Mouse (Mus musculus): ENCODE measurements around the gene Itgb2l. TPM values are rescaled to one million over a fixed set of nuclear protein-coding genes. Genes with fewer than 3 reads are reported as not detected.

The Itgb2l gene
- polyA plus RNA-seq, 1 experiment: not detected

DNA sequence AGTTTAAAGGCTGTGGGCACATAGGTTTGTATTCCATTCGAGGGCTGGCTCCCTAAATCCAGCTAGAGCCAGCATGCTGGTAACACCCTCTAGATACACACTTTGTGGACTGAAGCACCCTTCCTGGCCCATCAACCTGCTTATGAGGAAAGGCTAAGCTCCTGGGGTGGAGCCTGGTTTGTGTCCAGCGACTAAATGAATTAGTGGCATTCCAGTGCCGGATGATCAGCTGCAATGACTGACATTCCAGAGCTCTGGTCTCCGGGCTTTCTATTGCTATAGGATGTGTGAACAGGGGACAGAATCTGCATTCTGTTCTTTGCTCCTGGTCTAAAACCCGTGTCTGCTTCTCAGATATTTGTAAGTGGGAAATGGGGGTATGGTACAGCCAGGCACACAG, 28.9 kb upstream of the Itgb2l start:
- no peaks in the 10 kb centered on the region for H3K4me1 ChIP-seq (ENCODE audit: control insufficient read depth, insufficient read depth, low read length)
- no peak overlapping the region for H3K27ac ChIP-seq (ENCODE audit: insufficient read depth, low read depth, low read length)
- H3K4me3 ChIP-seq (ENCODE audit: insufficient read depth, low read depth, low read length): no peak overlapping the region
- no peak for TF ChIP-seq CTCF (conservative IDR thresholded peaks at IDR 0.05; ENCODE audit: insufficient read depth, insufficient read length, low read depth, low read length)
- TF ChIP-seq POLR2A (IDR thresholded peaks at IDR 0.05; ENCODE audit: low read depth, low read length): no peak
- peak; percentile 12 for DNase-seq
- WGBS: 20% methylated on average over 5 of the region's 5 CpGs
- no peaks in the 10 kb centered on the region for H3K36me3 ChIP-seq (ENCODE audit: control insufficient read depth, insufficient read depth, low read length)
- no peaks in the 10 kb centered on the region for H3K27me3 ChIP-seq (replicated peaks; ENCODE audit: control insufficient read depth, insufficient read depth, low read length)

DNA sequence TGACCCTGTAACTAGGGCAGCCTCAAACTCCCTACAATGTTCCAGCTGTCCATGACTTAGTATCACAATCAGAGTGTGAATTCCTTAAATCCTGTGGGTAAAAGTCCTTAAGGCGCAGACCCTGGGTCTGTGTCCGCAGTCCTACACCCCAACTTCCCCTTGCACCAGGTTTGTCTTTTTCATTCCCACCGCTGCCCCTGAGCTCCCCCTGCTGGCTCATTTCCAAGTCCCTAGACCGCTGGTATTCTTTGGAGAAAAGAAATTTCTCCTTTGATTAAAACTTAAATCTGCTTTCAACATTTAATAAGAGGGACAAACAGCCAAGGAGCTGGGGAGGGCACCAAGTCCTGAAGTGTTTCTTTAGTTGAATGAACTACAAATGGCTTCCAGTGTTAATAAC, 26.2 kb upstream of the Itgb2l start:
- TF ChIP-seq POLR2A (IDR thresholded peaks at IDR 0.05; ENCODE audit: low read depth, low read length) (no peak), CTCF (conservative IDR thresholded peaks at IDR 0.05; ENCODE audit: insufficient read depth, insufficient read length, low read depth, low read length) (no peak)
- WGBS: 49% methylated on average over 4 of the region's 4 CpGs
- H3K4me1 ChIP-seq (ENCODE audit: control insufficient read depth, insufficient read depth, low read length): no peaks in the 10 kb centered on the region
- H3K36me3 ChIP-seq (ENCODE audit: control insufficient read depth, insufficient read depth, low read length): no peaks in the 10 kb centered on the region
- no peak for DNase-seq
- no peak overlapping the region for H3K27ac ChIP-seq (ENCODE audit: insufficient read depth, low read depth, low read length)
- H3K4me3 ChIP-seq (ENCODE audit: insufficient read depth, low read depth, low read length): no peak overlapping the region
- H3K27me3 ChIP-seq (replicated peaks; ENCODE audit: control insufficient read depth, insufficient read depth, low read length): no peaks in the 10 kb centered on the region

DNA sequence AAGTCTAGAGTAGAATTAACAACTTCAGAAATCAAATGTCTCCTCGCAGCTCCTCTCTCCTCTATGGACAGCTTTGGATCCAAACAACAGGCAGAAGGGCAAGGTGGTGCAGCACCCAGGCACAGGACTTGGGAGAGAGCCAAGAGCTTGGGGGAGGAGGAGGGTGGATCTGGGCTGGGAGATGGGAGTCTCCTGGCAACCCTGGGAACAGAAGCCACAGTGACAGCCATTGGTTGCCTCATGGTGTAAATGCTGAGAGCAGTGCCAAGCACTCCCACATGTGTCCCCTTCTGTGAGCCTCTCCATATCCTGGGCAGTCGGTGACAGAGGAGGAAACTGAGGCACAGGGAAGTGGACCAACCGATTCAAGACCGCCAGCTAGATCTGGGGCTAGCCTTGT, 25.3 kb upstream of the Itgb2l start:
- H3K36me3 ChIP-seq (ENCODE audit: control insufficient read depth, insufficient read depth, low read length): no peaks in the 10 kb centered on the region
- no peak overlapping the region for H3K4me3 ChIP-seq (ENCODE audit: insufficient read depth, low read depth, low read length)
- no peaks in the 10 kb centered on the region for H3K4me1 ChIP-seq (ENCODE audit: control insufficient read depth, insufficient read depth, low read length)
- H3K27me3 ChIP-seq (replicated peaks; ENCODE audit: control insufficient read depth, insufficient read depth, low read length): no peaks in the 10 kb centered on the region
- TF ChIP-seq POLR2A (IDR thresholded peaks at IDR 0.05; ENCODE audit: low read depth, low read length) (no peak), CTCF (conservative IDR thresholded peaks at IDR 0.05; ENCODE audit: insufficient read depth, insufficient read length, low read depth, low read length) (no peak)
- DNase-seq: peak; percentile 23
- no peak overlapping the region for H3K27ac ChIP-seq (ENCODE audit: insufficient read depth, low read depth, low read length)
- 57% methylated on average over 4 of the region's 4 CpGs for WGBS

DNA sequence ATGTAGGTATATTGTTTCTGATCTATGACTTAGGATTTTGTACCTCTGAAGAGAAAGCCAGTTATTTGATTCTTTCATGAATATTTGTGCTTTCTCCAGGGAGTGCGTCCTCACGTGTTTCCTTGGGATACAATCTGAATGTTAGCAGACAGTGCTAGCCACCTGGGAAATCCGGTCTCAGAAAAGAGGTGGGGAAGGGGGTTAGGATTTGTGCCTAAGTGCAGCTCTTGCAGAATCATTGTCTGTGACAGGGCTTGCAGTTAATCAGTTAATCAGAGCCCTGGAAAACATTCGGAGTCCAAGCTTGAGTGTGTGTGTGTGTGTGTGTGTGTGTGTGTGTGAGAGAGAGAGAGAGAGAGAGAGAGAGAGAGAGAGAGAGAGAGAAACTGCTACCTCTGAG, 24.6 kb upstream of the Itgb2l start:
- Histone ChIP-seq H3K36me3 (ENCODE audit: control insufficient read depth, insufficient read depth, low read length) (no peaks in the 10 kb centered on the region), H3K27me3 (replicated peaks; ENCODE audit: control insufficient read depth, insufficient read depth, low read length) (no peaks in the 10 kb centered on the region), H3K4me3 (ENCODE audit: insufficient read depth, low read depth, low read length) (no peak overlapping the region), H3K4me1 (ENCODE audit: control insufficient read depth, insufficient read depth, low read length) (no peaks in the 10 kb centered on the region), H3K27ac (ENCODE audit: insufficient read depth, low read depth, low read length) (no peak overlapping the region)
- no peak for DNase-seq
- TF ChIP-seq POLR2A (IDR thresholded peaks at IDR 0.05; ENCODE audit: low read depth, low read length): no peak
- 31% methylated on average over 4 of the region's 4 CpGs for WGBS

DNA sequence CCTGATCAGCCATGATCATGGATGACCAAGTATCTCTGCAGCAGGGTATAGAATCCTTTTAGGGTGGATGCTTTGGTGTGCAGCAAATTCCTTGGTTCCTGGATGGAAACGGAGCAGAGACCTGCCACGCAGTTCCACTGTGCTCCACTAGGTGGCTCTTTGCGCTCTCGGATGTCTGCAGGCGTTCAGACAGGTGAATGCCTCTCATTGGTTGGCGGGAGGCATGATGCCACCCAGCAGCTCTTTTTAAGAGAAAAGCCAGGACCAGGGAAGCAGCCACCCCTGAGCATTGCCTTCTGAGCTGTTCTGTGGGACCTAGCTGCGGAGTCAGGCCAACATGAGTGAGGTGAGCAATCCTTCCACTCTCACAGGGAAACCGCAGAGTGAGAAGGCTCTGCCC, 24.0 kb upstream of the Itgb2l start, which contains the start of gene Pcp4:
Pcp4 (plus strand) TSS at position 162 of the 400 bp plus-strand sequence.
- no peak within 1 kb of the TSS for H3K4me3 ChIP-seq (ENCODE audit: insufficient read depth, low read depth, low read length)

DNA sequence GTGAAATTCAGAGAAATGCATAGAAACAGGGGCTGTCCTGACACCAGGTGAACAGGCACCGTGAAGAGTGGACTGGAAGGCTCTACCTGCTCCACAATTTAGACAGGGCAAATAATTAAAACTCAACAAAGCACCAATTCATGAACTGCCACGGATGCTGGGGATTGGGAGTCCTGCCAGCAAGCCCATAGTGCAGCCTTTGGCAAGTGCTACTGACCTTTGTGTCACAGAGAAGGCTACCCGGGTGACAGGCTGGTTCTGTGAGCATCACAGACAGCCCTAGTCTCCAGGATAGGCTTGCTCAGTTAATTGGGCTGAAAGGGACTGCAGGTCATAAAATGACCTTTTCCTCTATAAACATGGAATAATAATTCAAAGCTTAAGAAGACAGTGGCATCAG, 17.4 kb upstream of the Itgb2l start:
- 53% methylated on average over 3 of the region's 3 CpGs for WGBS
- TF ChIP-seq POLR2A (IDR thresholded peaks at IDR 0.05; ENCODE audit: low read depth, low read length): no peak
- TF ChIP-seq CTCF (conservative IDR thresholded peaks at IDR 0.05; ENCODE audit: insufficient read depth, insufficient read length, low read depth, low read length): no peak
- Histone ChIP-seq H3K27ac (ENCODE audit: insufficient read depth, low read depth, low read length) (no peak overlapping the region), H3K4me3 (ENCODE audit: insufficient read depth, low read depth, low read length) (no peak overlapping the region), H3K4me1 (ENCODE audit: control insufficient read depth, insufficient read depth, low read length) (no peaks in the 10 kb centered on the region), H3K36me3 (ENCODE audit: control insufficient read depth, insufficient read depth, low read length) (no peaks in the 10 kb centered on the region), H3K27me3 (replicated peaks; ENCODE audit: control insufficient read depth, insufficient read depth, low read length) (no peaks in the 10 kb centered on the region)
- DNase-seq: no peak

More for the DNA sequence above, 24.0 kb upstream of the Itgb2l start, which contains the start of gene Pcp4:
- WGBS: 9% methylated on average over 8 of the region's 8 CpGs
- TF ChIP-seq CTCF (conservative IDR thresholded peaks at IDR 0.05; ENCODE audit: insufficient read depth, insufficient read length, low read depth, low read length): peak; percentile 92
- no peak for TF ChIP-seq POLR2A (IDR thresholded peaks at IDR 0.05; ENCODE audit: low read depth, low read length)
- peak; percentile 76 for DNase-seq
- Histone ChIP-seq H3K4me1 (ENCODE audit: control insufficient read depth, insufficient read depth, low read length) (no peaks in the 10 kb centered on the region), H3K27me3 (replicated peaks; ENCODE audit: control insufficient read depth, insufficient read depth, low read length) (no peaks in the 10 kb centered on the region), H3K36me3 (ENCODE audit: control insufficient read depth, insufficient read depth, low read length) (no peaks in the 10 kb centered on the region), H3K27ac (ENCODE audit: insufficient read depth, low read depth, low read length) (no peak within 1 kb of the TSS)

DNA sequence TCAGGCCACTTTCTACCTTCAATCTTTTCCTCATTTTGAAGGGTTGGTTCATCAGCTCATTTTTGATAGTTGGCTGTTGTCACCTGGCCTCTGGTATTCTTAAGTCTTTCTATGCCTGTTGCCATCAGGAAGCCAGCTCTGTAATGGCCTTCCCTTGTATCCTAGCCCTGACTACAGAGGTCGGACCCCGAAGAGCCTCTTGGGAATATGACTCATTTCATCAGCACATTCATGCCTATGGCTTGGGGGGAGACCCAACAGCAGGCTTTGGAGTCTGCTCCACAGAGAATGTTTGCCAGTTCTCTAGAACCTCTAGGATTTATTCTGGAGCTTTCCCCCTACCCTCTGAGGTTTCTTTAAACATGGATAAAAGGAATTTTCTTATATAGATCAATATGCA, 15.9 kb upstream of the Itgb2l start:
- no peak overlapping the region for H3K4me3 ChIP-seq (ENCODE audit: insufficient read depth, low read depth, low read length)
- WGBS: 80% methylated on average over 2 of the region's 2 CpGs
- TF ChIP-seq POLR2A (IDR thresholded peaks at IDR 0.05; ENCODE audit: low read depth, low read length) (no peak), CTCF (conservative IDR thresholded peaks at IDR 0.05; ENCODE audit: insufficient read depth, insufficient read length, low read depth, low read length) (no peak)
- DNase-seq: no peak
- no peaks in the 10 kb centered on the region for H3K4me1 ChIP-seq (ENCODE audit: control insufficient read depth, insufficient read depth, low read length)
- H3K36me3 ChIP-seq (ENCODE audit: control insufficient read depth, insufficient read depth, low read length): no peaks in the 10 kb centered on the region
- H3K27ac ChIP-seq (ENCODE audit: insufficient read depth, low read depth, low read length): no peak overlapping the region
- no peaks in the 10 kb centered on the region for H3K27me3 ChIP-seq (replicated peaks; ENCODE audit: control insufficient read depth, insufficient read depth, low read length)

DNA sequence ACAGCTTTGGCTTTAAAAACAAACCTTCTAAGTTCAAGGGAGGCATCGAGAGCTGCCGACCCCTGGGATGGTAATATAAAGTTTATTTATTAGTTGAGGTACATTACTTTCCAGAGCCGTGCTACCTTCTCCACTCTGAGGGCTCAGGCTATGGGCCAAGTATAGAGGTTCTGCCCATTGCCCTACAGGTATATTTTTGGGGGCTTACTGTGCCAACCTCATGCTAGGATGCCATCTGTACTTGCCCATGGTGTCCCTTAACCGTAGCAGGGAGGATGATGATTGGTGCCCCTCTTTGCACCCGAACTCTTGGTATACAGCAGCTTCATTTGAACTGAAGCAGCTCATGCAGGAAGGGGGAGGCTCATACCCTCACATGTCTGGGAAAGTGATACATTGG, 14.2 kb upstream of the Itgb2l start:
- TF ChIP-seq CTCF (conservative IDR thresholded peaks at IDR 0.05; ENCODE audit: insufficient read depth, insufficient read length, low read depth, low read length): no peak
- TF ChIP-seq POLR2A (IDR thresholded peaks at IDR 0.05; ENCODE audit: low read depth, low read length): no peak
- no peak for DNase-seq
- WGBS: 54% methylated on average over 5 of the region's 5 CpGs

More for the DNA sequence above, 14.2 kb upstream of the Itgb2l start:
- Histone ChIP-seq H3K27me3 (replicated peaks; ENCODE audit: control insufficient read depth, insufficient read depth, low read length) (no peaks in the 10 kb centered on the region), H3K36me3 (ENCODE audit: control insufficient read depth, insufficient read depth, low read length) (no peaks in the 10 kb centered on the region), H3K4me1 (ENCODE audit: control insufficient read depth, insufficient read depth, low read length) (no peaks in the 10 kb centered on the region), H3K4me3 (ENCODE audit: insufficient read depth, low read depth, low read length) (no peak overlapping the region), H3K27ac (ENCODE audit: insufficient read depth, low read depth, low read length) (no peak overlapping the region)

All from kidney, adult 2 months (tissue).